Mouse (Mus musculus) left cerebral cortex, postnatal 25 days (tissue): Measurements from ENCODE around the gene Atp2c2. TPM values are rescaled to one million over a fixed set of nuclear protein-coding genes. Genes with fewer than 3 reads are reported as not detected.

Experiments used
- DNase-seq, 2 experiments: peaks; one replicate each; pipeline ENCODE4 v3.0.0; 2022; ENCODE audit warnings: low spot score in 2 of 2, mixed read lengths in 1 of 2
- intact Hi-C: fragments of 180-260 bp; cut with DNase I; formaldehyde crosslinking; loops from one replicate; pipeline ENCODE4 v1.15.1; 2025
- total RNA-seq, 2 experiments: library from RNA; stranded (reverse); gene quantifications; 2 replicates each; pipeline ENCODE4 v1.2.3; 2021

Gene Atp2c2
- 1 to 10 TPM; 1.9 to 2.1 TPM for total RNA-seq

DNA sequence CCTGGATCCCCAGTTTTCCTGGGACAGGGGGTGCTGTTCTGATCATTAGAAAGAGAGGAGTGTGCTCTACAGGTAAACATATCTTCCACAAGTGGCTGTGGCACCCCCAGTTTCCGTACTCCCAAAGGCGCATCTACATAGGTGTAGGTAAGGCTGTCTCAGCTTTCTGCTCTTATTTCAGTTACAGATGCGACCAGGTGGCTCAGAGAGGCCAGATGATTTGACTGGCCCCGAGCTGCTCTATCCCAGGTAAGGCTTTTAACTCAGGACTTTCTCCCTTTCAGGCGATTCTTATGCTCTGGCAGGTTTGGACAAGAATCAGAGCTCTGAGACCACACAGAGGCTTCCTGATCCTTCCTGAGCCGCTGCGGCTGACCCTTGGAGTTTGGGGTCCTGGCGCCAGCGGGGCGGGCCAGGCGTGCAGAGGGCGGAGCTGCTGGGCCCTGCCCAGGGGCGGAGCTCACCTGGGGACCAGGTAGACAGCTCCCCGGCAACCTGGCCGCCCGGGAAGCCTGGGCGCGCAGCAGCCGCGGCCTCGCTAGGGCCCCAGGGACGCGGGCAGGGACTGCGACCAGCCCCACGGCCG lies at the start of gene Atp2c2:
Gene Atp2c2 (plus strand): TSS at position 461 of the 586 bp plus-strand sequence.
- DNase-seq = no peak
- intact Hi-C loops = no loop called here

DNA sequence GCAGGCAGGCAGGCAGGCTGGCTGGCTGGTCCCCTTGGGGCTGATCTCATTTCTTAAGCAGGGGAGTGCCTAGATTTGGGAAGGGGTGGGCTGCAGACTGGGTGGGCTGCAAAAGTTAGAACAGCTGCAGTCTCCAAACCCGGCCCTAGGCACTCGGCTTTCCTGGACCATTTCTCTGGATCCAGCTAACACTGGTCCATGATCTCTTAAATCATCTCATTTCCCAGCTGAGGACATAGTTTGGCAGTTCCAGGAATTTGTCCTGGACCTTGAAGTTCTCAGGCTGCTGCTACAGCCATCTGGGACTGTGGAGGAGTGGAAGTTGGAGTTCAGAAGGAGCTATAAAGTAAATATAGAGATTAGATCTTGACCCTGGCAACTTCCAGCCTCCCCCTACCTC lies 48.5 kb upstream of the Atp2c2 start:
- no peak for DNase-seq
- intact Hi-C loops = no loop called here

DNA sequence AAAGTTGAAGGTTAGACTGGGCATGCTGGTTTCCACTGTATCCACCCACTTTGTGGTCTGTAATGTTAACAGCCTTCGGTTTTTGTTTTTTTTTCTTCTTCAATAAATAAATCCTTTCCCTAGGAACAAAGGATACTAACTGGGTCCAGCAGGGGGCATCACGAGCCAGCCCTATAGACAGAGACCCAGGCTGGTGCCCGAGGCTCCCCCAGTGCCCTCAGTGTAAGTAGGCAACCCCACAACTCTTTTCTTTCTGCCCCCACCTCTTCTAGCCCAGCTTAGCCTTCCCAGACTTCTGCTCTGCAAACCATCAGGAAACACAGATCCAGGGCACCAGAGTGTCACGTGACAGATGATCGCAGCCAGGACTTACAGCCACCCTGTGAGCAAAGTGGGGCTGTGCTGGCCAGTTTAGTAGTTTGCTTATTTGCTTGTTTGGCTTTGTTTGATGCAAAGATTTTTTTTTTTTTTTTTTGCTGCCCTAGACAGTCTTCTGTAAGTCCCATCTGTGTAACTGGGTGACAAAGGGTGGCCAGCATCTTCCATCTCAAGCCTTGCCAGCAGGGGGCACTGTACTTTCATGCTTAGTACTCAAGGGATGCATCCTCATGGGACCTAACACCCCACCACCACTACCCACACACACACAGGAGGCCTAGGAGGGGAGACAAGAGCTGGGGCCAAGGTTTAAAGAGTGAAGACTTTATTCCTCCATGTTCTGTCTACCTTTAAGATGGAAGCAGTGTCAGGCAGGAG lies 42.9 kb upstream of the Atp2c2 start:
- intact Hi-C loops = loop anchor here (2.0 kb wide), 1 partner anchor 20 kb away; no protein-coding TSS in a partner anchor
- no peak for DNase-seq

DNA sequence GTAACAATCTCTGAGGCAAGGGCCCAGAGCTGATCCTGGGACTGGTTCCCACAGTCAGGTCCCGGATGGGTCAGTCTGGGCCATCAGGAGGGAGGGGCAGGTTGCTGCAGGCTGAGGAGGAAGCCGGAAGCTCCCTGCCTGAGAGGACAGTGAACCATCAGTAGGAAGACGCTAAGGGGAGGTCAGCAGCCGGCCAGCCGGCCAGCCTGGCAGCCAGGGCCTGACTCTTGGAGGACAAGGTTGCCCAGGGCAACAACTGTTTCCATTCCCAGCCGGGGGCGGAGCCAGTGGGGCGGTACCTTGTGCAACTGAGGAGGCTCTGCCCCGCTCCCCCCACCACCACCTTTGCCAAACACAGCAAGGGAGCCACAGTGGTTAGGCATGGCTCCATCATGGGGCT lies 38.7 kb upstream of the Atp2c2 start:
- intact Hi-C loops = no loop called here

DNA sequence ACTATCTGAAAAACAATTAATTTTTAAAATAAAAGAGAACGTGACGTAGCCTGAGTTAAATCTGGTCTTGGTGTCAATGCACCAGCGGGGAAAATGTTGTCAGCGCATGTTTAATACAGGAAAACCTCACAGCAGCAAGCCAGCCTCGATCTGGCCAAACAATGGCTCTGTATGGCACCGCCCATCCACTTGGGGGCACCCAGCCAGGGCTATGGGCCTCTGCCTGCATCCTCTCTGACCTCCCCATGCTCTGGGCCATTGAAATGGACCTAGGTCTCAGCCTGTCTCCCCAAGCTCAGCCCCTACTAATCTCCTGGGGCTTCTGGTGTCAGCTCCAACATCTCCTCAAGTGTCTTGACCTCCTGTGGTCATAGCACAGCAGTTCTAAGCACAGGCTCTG lies 37.9 kb upstream of the Atp2c2 start:
- DNase-seq = no peak
- intact Hi-C loops = no loop called here

More for the DNA sequence above, 38.7 kb upstream of the Atp2c2 start:
- DNase-seq = peak in 1 of 2 experiments; percentile 17

DNA sequence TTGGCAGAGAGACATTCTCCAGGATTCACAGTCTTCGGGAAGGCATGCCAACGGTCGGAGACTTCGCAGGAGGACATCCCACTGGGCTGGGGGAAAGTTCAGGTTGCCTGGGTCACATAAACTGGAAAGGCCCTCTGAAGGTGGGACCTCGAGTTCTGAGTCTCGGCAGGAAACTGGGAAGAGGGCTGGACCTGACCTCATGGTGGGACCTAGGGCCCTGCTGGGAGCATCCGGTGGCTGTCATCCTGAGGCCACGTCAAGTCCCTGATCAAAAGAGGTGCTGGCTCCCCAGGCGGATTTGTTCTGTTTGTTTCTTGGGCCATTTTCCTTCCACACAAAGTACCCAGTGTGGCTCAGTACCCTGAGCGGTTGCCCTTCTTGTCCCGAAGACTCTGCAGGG lies 36.4 kb upstream of the Atp2c2 start:
- DNase-seq = no peak
- intact Hi-C loops = no loop called here

DNA sequence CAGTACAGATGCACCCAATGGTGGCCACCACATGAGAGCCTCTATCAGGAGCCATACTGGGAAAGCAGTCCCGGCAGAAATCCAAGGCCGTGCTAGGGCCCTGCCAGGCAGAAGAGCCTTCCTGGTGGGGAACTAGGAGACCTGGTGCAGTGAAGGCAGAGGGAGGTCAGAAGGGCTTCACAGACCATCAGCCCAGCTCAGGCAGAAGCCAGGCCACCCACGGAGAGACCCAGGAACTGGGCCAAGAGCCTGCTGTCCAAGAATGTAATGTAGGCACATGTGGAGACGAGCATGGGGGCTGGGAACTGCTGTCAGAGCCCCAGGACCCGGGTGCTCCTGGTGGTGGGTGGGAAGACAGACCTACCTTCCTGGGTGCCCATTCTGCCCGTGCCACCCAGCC lies 34.5 kb upstream of the Atp2c2 start:
- intact Hi-C loops = no loop called here
- DNase-seq = no peak

DNA sequence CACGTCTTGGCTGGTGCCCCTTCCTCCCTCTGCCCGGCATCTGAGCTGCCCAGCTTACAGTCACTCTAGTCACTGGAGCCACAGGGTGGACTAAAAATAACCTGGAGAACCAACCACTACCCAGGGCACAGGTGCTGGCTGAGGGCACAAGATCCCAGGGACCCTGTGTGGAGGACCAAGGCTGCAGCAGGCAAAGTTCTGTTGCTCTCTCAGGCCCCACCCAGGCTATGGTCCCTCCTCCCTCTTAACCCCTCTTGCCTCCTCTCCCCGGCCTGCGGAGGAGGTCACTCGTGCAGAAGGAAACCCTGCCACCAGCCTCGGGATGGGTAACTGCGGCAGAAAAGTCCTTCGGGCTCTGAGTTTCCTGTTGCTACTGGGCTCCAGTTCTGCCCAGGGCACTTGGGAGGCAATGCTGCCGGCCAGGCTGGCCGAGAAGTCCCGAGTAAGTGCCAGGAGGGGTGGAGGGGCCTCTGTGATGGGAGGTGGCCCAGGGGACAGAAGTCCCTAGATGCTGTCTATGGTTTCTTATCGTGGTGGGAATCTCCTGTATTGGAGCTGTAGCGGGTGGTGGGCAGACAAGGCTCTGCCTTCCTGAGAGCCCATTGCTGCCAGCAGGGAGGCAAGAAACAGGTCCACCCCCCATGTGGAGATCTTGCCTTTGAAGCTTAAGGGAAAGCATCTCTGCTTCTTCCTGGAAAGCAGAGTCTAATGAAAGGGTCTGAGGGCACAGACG lies 33.4 kb upstream of the Atp2c2 start, which contains the start of gene Wfdc1:
Gene Wfdc1 (plus strand): TSS at position 147 of the 733 bp plus-strand sequence.
- intact Hi-C loops = no loop called here
- no peak for DNase-seq

DNA sequence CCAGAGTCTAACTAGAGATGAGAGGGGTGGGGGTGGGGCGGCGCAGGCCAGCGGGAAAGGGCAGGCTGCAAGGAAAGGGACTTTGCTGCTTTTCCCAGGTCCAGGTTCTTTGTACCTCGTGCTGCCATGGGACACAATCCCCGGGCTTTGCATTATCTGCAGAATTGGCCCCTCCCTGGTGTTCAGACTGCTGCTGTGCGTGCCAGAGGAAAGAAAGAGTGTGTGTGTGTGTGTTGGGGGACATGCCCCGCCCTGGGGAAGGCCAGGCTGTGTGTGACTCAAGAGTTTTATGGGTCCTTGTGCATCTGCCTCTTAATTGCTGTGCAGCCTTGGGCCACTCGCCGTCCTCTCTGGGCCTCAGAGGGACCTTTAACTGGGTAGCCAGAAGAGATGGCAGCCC lies 31.4 kb upstream of the Atp2c2 start:
- DNase-seq = no peak
- intact Hi-C loops = no loop called here

DNA sequence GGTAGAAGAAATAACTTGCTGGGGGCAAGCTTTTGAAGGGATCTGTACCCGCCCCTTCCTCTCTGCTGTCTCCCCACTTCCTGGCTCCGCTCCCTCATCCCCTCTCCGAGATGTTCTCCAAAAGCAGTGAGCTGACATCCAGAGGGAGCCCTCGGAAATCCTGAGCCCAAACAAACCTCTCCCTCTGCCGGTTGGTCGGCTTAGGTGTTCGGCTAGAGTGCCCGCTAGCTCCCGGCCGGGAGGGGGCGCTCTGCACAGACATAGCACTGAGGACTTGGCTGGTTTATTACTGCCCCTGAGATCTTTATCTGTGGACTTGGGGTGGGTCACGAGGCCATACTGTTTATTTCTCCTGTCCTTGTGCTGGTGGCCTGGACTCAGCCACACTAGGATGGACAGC lies 30.5 kb upstream of the Atp2c2 start:
- DNase-seq = no peak
- intact Hi-C loops = no loop called here

DNA sequence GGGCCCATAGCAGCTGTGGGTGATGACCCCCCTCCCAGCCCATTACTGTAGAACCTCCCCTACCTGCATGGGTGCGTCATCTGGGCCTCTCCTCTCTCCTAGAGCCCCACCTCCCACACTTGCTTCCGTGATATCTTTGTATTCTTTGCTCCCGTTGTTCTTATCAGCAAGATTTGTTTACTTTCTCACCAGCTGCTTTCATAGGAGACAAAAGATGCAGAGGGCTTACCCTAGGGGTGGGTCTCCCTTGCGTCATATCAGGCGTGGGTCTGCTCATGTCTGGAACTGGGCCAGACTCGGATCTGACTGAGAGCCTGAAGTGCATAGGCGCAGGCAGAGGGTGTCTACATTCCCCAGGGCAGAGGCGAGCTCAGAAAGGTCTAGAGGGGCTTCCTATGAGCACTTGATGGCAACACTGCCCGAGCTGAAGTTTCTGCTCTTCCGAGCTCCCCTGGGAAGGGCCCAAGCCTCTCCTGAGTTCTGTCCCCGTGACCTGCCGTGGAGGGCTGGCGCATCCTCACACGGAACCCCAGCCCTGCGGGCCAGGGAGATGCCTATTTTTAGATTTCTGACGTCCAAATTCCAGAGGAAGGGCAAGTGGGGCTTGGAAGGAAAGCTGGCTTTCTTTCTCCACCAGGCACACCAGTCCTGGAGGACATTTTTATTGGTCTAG lies 29.3 kb upstream of the Atp2c2 start:
- intact Hi-C loops = no loop called here
- DNase-seq = no peak

DNA sequence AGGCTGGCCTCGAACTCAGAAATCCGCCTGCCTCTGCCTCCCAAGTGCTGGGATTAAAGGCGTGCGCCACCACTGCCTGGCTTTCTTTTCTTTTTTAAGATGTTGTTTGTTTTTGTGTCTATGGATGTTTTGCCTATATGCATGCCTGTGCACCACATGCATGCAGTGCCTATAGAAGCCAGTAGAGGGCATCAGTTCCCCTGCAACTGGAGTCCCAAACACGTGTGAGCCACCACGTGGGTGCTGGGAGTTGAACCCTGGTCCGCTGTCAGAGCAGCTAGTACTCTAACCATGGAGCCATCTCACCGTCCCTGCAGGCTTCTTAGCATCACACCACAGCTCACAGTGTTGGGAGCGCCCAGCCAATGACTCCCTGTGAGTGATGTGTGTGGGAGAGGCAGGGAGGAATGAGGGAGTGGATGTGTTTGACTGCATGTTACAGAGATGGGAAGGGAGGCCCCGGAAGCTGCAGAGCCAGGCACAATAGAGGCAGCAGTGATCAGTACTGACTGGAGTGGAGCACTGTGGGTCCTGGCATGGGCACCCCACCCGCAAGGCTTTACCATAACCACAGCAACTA lies 25.7 kb upstream of the Atp2c2 start:
- no peak for DNase-seq
- intact Hi-C loops = no loop called here

DNA sequence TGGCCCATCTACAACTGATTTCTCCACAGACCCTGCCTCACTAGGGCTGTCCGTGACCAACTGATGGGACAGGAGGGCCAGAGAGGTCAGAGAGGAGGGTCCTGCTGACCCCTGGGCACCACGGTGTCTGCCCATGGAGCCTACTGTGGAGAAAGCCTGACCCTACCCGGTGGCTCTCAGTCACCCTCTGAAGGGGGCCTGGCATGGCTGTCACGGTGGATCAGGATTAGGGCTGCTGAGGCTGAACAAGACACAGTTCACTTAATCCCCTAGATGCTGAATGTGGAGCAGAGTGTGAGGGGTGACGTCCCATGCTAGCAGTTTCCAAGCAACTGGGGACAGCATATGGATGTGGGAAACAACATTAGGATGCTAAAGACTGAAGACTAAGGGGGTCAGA lies 24.4 kb upstream of the Atp2c2 start:
- intact Hi-C loops = no loop called here
- DNase-seq = no peak

DNA sequence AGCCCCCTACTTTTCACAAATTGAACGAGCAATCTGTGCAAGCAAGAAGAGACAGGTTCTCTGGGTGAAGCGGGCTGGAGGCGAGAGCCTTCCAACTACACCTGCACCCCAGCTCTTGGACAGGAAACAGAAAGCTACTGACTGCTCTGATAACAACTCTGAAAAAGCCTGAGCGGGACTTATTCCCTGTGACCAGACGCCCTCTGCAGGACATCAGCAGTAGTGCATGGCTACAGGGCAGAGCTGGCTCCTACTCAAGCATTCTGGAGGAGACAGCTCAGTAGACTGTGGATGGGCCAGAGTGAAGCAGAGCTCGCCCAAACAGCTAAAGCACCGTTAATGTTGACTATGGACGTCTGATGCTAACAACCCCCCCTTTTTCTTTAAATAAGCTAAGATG lies 23.4 kb upstream of the Atp2c2 start:
- intact Hi-C loops = loop anchor here (2.0 kb wide), 3 partner anchors 20 to 264 kb away; partner anchors contain the start of gene Necab2
- DNase-seq = peak; percentile 89 to 93

DNA sequence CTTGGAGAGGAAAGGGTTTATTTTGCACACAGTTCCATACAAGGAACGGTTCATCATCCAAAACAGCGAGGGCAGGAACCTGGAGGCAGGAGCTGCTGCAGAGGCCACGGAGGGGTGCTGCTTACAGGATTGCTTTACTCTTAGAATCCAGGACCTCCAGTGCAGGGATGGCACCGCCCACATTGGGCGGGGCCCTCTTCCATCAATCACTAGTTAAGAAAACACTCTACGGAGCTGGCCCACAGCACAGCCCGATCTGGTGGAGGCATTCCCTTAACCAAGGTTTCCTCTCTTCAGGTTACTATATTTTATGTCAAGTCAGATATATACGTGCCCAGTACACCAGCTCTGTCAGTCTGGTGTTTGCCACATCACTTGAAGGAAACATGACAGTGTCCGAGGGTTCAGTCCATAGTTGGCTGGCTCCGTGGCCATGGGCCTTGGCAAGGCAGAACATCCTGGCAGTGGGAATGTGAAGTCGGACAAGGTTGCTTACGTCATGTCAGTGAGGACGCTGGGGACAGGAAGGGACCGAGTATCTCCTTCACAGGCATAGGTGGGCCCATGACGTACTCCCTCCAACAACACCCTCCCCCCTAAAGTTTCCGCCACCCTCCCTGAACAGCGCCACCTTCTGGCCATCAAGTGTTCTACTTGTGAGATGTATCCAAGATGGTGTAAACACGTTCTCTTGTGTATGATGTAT lies 21.5 kb upstream of the Atp2c2 start:
- DNase-seq = no peak
- intact Hi-C loops = no loop called here

DNA sequence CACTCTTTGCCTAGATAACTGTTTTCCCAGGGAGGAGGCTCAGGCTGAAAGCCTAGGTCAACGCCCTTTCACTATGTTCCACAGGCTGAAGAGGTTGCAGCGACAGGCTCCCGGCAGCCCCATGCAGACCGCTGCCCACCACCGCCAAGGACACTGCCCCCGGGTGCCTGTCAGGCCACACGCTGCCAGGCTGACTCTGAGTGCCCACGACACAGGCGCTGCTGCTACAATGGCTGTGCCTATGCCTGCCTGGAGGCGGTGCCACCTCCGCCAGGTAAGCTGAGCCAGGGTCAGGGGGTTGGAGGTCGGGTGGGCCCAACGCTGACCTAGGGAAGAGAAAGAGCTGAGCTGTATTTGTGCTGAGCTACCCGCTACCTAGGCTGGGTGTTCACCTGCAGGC lies 20.6 kb upstream of the Atp2c2 start:
- DNase-seq = no peak
- intact Hi-C loops = no loop called here

DNA sequence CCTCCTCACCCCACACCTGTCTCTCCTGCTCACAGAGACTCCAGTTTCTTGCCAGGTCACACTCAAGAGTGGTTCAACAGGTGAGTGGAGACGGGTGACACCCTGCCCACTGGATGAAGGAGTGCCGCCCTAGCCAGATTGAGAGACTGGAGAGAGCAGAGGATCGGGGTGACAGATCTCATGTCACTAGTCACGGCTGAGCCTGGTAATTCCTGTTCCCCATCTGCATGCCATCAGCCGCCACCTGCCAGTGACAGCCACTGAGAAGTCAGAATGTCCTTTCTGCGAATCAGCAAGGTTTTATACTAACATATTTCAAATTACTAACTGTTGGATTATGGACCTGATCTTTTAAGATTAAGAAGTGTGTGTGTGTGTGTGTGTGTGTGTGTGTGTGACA lies 9.2 kb upstream of the Atp2c2 start:
- intact Hi-C loops = no loop called here

DNA sequence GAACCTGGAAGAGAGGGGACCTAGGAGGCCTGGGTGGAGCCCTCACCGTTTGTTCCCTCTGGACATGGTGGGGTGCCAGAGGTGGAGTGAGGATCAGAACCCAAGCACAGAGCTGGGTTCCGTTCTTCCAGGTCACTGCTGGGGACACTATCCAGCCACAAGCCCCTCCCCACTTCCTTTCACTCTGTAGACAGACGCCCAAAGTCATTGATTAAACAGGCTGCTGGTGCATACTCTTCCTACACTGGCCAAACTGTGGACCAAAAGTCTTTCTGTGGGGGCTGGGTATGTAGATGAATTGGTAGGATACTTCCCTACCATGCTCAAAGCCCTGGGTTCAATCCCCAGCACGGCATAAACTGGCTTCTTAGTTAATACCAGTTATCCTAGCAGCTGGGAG lies 7.8 kb upstream of the Atp2c2 start:
- no peak for DNase-seq
- intact Hi-C loops = no loop called here

More for the DNA sequence above, 9.2 kb upstream of the Atp2c2 start:
- DNase-seq = no peak

DNA sequence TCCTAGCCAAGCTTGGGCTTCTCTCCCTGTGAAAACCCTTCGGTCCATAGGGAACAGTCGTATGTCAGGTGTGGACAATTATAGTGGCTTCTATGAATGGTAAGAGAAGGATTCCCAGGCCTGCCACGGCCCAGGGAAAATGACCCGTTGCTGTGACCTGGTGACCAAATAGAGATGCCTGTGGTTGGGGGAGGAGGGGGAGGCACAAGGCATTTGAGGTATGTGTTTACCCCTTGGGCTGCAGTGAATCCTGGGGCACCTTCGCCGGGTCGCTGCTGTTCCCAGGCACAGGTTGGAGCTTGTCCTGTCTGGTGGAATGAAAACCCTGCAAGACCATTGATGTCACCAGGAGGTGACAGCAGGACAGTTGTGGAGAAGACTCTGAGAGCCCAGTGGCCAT lies 5.1 kb upstream of the Atp2c2 start:
- intact Hi-C loops = no loop called here
- no peak for DNase-seq
